Mouse (Mus musculus): ENCODE results near the gene Tm2d3.

DNA sequence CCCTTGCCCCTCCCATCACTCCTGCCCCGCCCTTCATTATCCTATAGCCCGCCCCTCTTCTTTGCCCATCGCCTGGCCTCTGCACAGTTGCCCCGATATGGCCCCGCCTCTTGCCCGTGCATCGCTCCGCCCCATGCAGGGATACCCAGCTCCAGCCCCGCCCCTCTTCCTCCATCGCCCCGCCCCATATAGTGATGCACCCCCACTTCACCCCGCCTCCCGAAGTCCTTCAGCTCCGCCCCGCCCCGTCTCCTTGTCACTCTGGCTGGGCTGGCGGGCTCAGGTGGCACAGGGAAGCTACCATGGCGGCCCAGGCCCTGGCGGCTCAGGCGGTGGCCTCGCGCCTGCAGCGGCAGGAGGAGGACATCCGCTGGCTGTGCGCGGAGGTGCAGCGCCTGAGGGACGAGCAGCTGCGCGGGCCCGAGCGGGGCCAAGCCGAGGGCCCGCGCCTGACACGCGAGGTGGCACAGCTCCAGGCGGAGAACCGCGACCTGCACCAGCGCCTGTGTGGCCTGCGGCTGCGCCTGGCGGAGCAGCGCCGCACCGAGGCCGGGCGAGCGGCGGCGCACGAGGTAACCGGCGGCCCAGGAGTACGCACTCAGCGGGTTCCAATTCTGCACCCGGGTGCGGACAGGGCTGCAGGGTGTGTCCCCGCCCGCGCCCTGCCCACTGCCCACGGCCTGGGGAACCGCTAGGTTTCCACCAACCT, 46.2 kb upstream of the Tm2d3 start, which contains the start of gene Tarsl2:
- TF ChIP-seq POLR2A (IDR thresholded peaks at IDR 0.05; ENCODE audit: insufficient read depth, low read depth, low read length), result peak; percentile 67; the same call in 1 of the 2 replicates
- TF ChIP-seq CTCF (IDR thresholded peaks at IDR 0.05), result peak; percentile 64
- no peak for TF ChIP-seq EP300 (IDR thresholded peaks at IDR 0.05; ENCODE audit: insufficient read depth, low read depth, low read length)

Data from heart, adult 2 months (tissue).